Mouse (Mus musculus) spleen, postnatal 36 days (tissue): ENCODE measurements at regions not wholly inside any gene's neighbourhood (a gene's known extent, or its start where the extent isn't known, plus 50 kb on each side); places are given as distances from the start of the nearest gene placed in this dataset.

Source experiments
- DNase-seq, 2 experiments: peaks; one replicate each; pipeline ENCODE4 v3.0.0; 2022; ENCODE audit warnings: low spot score in 2 of 2, mixed read lengths in 1 of 2

- DNase-seq = no peak
Observed at GRCm38 (mm10) chr14:103932170-103932569, 88.0 kb upstream of the Ednrb start.

GRCm38 (mm10) chr14:103929734-103930364 is 85.6 kb upstream of the Ednrb start:
- no peak for DNase-seq

GRCm38 (mm10) chr14:103929155-103929729 is 85.0 kb upstream of the Ednrb start:
- DNase-seq = no peak

GRCm38 (mm10) chr14:103920169-103920568 is 76.0 kb upstream of the Ednrb start:
- DNase-seq = no peak

GRCm38 (mm10) chr14:103919380-103919779 is 75.2 kb upstream of the Ednrb start:
- no peak for DNase-seq

- no peak for DNase-seq
Observed at GRCm38 (mm10) chr14:103913453-103913852, 69.3 kb upstream of the Ednrb start.

GRCm38 (mm10) chr14:103911707-103912106 is 67.5 kb upstream of the Ednrb start:
- no peak for DNase-seq

- DNase-seq = no peak
Observed at GRCm38 (mm10) chr14:103911280-103911679, 67.1 kb upstream of the Ednrb start.

- no peak for DNase-seq
Observed at GRCm38 (mm10) chr14:103906417-103907070, 62.3 kb upstream of the Ednrb start.

GRCm38 (mm10) chr14:103900817-103901216 is 56.6 kb upstream of the Ednrb start:
- DNase-seq = no peak

- no peak for DNase-seq
Observed at GRCm38 (mm10) chr14:103899111-103899814, 55.1 kb upstream of the Ednrb start.

- DNase-seq = no peak
Observed at GRCm38 (mm10) chr14:103898689-103899088, 54.5 kb upstream of the Ednrb start.

- no peak for DNase-seq
Observed at GRCm38 (mm10) chr14:103895261-103895660, 51.1 kb upstream of the Ednrb start.
